Mouse (Mus musculus) retina, embryonic 14.5 days (tissue): ENCODE results near the gene Ccr8.

Source experiments
- DNase-seq: peaks from one replicate; pipeline ENCODE4 v3.0.0-alpha.2; 2015; ENCODE audit warnings: low spot score

Gene Ccr8

DNA sequence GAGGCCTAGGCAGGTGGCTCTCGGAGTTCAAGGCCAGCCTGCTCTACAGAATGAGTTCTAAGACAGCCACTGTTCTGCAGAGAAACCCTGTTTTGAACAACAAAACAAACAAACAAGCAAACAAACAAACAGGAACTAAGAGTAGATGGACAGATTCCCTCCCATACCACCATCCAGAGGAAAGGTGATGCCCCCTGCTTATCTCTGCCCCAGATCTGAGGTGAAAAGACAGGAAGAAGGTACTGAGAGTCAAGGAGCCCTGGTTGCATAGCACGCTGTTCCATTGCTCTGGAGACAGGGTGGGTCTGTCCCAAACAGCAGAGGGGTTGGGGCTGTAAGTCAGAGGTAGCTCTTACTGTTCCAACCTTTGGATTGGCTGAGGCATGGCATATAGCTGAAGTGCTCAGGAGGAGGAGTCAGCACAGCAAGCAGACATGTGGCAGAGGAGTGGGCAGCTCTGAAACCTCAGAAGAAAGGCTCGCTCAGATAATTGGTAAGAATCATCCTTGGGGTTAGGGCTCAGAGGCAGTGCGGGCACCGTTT, at the start of gene Ccr8:
TSS of gene Ccr8 (plus strand) at position 419 of the 543 bp plus-strand sequence.
- DNase-seq, result no peak

DNA sequence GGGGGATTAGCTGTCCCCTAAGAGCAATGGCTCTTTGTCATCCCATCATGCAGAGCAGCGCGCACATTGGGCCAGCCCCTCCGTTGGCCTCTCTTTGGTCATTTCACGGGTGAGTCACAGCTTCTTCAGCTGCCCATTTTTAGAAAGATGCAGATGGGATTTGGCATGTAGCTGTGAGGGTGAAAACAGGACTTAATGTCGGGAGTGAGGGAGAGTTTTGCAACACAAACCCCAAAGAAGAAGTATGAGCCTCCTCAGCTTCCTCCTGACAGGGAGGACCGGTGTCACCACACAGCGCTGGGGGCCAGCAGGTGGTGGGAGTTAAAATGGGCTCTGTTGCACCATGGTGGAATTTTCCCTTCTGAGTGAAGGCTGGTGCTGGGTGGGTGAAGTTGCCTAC, 48.8 kb upstream of the Ccr8 start:
- no peak for DNase-seq

DNA sequence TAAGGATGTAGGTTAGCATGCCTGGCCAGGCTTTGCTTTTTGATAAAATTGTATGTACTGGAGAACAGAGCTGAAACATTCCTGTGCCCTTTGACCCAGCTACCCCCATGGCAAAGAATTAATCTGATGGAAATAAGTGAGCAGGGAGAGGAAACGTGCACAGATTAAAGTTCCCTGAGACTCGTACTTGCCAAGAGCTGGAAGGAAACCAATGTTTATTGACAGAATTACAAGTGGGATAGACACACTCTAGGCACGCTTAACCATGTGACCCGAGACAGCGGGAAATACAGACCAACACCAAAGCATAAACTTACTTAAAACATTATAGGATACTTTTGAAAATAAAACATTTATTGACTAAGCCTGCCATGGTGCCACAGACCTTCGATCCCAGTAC, 43.4 kb upstream of the Ccr8 start:
- DNase-seq, result no peak

DNA sequence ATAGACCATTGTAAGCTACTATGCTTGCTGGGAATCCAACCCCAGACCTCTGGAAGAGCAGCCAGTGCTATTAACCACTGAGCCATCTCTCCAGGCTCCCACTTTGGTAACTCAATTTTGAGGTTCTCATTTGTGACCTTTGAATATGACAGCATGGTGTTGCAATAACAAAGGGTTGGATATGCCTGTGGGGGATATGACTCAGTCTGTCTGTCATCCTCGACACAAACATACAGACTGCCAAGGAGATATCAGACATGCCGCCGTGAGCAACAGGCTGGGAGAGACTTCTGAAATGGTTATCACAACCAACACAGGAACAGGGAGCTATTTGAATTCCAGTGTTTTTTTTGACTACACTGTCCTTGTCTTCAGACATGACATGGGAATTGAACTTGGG, 42.5 kb upstream of the Ccr8 start:
- DNase-seq, result no peak

DNA sequence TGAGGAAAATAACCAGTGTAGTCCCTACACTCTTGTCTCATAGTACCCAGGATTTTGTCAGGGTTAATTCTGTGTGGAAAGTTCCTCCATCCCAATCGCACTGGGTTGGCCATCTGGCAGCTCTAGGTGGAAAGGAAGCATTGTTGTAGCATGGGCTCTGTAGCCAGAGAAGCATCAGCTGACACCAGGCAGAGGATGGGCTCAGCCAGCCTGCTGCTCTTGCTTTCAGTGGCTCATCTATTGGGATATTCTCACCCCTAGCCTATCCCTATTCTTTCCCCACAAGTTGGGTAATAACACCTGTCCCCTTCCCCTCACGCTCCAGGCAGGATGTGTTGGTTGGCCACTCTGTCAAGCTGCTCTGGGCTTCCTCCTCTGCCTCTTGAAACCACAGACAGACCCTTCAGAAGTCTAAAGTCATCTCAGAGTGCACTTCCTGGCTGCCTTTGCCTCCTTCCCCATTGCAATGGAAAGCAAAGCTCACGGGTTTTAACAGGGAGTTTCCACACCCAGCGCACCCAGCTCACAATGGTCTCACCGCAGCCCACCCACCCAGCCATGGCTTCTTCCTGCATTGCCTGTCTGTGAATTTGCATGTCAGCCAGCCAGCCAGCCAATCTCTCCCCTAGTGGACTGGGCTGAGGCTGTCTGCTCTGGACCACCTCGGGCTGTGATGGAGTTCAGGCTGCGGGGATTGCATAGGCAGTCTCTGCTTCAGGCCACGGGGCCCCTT, 37.2 kb upstream of the Ccr8 start:
- peak; percentile 51 for DNase-seq

DNA sequence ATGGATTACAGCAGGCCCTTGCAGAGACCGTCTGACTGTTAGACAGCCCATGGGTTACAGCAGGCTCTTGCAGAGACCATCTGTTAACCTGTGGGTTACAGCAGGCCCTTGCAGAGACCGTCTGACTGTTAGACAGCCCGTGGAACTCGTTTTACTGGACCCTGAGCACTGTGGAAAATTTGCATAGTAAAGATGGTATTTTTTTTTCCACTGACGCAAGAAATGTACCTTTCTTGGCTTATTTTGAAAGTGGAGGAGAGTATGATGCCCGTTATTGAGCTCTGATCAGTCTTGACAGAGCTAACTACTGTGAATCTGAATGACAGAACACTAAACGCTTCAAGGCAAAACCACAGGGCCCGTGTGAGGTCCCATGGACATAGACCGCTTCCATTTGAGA, 35.7 kb upstream of the Ccr8 start:
- DNase-seq, result no peak

DNA sequence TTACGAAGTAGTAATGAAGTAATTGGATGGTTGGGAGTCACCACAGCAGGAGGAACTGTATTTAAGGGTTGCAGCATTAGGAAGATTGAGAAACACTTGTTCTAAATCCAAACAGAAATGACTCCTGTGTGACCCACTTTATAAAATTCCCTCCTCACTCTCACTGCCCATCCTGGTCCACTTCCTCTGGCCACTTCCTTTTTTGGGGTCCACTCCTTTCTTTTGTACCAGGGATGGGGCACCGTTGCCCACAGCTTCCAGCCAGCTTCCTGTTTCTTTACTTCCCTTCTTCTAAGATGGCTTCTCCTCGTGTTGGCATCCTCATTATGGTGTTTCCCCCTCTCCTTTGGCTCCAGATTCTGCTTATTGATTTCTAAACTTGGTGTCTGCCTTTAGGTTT, 33.2 kb upstream of the Ccr8 start:
- no peak for DNase-seq

DNA sequence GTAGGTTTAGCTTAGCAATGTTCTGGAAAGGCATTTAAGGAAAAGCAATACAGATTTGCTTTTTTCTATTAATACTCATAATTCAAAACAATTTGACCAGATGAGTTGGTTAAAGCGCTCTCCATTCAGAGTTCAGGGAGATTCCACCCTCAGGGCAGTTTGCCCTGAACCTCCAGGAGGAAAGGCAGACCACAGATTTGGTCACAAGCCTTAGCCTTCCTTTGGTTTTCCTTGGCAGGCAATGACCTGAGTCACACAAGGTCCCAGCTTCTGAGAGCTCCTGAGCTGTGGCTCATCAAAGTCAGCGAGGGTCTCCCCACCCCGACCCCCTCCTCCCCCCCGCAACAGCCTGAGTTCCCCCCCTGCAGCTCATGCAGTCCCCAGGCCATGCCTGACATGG, 27.6 kb upstream of the Ccr8 start:
- DNase-seq, result no peak

DNA sequence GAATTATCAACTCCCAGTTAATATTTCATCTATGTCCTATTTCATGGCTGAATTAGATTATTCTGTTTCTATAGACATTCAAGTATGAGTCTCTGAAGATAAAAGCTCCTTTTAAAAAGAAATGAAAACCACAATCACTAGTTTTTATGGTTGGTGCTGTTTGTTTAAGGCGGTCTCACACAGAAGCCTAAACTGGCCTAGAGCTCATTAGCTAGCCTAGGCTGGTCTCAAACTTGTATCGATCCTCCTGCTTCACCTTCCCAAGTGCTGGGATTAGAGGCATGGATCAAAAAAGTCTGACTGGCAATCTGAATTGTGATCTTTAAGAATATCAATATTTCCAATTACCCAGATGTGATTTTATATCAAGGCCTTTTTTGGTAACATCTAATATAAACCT, 24.3 kb upstream of the Ccr8 start:
- DNase-seq, result no peak

DNA sequence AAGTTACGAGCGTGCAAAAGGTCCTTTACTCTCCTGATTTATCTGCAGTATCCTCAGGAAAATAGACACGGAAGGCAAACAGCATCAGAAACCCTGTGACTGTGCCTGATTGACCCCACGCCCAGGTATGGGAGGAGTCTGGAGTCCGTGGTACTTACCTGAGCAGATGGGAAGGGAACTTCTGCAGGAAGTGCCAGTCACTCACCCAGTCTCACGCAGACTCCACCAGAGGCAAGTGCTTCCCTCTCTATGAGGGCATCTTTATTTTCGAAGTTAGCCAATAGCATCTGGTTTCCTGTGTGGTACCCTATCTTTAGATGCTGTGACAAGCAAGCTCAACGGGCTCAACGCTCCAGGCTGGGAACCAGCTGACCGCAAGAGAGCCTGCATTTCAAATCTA, 23.9 kb upstream of the Ccr8 start:
- DNase-seq, result no peak

DNA sequence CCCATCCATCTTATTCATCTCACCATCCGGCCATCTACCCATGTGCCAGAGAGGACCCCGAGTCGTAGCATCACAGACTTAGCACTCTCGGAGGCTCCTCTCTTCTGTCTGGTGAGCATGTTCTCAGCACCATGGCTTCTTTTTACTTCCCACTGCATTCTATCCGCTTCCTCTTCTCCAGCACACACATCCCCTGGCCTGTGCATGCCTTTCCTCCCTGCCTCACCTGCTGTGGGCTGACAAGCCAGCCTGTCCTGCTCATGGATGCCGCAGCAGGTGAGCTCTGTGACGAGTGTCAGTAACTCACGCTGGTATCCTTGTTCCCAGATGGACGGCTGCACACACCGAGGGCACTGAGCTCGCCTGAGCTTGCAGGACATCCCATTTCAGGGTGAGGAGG, 22.1 kb upstream of the Ccr8 start, which contains the start of gene Cx3cr1:
TSS of gene Cx3cr1 (minus strand) at position 101 of the 400 bp plus-strand sequence.
- DNase-seq, result no peak

DNA sequence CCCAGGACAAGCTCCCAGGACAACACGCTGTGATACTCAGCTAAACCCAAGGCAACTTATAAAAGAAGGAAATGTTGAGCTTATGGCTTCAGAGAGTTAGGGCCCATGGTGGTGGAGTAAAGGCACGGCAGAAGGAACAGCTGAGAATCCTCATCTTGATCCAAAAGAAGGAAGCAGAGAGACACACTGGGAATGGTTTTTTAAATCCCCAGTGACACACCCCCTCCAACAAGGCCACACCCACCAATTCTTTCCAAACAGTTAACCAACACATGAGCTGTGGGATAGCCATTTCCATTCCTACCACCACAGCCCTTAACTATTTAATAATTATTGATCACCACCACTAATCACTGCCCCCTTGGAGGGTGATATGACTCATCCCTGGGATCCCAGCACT, 20.7 kb upstream of the Ccr8 start:
- DNase-seq, result no peak

DNA sequence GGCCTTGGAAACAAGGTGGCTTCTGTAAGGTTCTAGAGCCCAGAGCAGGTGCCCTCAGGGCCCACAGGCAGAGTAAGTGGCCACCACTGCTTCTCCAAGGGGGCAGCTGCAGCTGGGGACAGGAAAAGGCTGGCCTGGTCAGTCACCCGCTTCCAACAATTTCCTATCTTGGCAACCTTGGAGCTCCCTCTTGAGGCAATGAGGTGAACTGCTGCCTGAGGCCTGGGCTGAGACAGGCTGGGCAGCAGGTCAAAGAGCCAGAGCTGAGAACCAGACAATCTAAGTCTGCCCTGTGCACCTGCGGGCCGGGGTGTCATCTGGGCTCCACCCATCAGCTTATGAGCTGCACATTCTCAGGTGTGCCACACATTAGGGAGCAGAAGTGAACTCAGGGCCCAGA, 18.7 kb upstream of the Ccr8 start:
- DNase-seq, result peak; percentile 91

DNA sequence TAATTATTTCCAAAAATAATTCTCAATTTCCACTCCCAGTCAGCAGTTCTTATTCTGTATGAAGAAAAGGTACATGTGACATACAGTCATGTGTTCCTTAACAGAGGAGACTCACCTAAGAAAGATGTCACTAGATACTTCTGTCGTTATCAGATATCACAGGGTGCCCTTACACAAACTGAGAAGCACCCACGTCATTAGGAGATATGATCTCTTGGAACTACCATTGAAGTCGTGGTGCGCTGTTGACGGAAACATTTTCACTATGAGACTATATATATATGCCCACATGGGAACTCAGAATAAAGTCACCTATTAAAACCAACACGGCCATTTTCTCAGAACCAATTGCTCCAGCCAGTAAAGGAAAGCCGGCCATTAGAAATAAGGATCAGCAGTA, 17.4 kb upstream of the Ccr8 start:
- DNase-seq, result no peak

DNA sequence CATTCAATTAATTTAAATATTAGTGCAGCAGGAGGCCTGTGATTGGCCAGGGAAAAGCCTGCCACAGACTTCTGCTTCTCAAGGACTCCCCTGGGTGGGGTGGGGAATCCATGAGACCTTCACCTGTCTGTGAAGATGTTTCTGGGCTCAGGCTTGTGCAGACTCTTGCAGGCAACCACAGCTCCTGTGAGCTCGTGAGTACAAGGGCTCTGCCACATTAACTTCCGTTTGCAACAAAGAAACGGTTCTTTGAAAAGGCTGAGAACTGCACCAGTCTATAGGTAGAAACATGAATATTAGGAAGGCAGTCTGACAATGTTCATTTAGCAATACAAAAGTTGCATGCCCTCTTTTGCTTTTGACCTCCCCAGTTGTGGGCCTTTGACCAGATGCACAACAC, 13.7 kb upstream of the Ccr8 start:
- DNase-seq, result no peak

DNA sequence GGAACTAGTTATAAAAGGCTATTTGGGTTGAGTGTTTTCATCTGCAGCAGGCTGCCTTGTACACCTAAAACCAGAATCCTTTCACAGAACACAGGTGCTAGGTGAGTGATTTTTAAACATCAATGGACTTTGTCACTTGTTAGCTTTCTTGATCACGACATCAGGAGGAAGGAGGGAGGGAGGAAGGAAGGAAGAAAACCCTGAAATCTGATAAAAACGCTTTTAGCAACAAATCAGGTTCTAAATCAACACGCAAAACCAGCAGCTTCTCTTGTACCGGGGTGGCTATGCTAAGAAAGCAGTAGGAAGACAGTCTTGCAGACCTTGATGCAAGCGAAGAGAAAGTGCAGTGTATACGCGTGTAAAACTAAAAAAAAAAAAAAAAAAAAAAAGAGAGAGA, 12.0 kb upstream of the Ccr8 start:
- no peak for DNase-seq

DNA sequence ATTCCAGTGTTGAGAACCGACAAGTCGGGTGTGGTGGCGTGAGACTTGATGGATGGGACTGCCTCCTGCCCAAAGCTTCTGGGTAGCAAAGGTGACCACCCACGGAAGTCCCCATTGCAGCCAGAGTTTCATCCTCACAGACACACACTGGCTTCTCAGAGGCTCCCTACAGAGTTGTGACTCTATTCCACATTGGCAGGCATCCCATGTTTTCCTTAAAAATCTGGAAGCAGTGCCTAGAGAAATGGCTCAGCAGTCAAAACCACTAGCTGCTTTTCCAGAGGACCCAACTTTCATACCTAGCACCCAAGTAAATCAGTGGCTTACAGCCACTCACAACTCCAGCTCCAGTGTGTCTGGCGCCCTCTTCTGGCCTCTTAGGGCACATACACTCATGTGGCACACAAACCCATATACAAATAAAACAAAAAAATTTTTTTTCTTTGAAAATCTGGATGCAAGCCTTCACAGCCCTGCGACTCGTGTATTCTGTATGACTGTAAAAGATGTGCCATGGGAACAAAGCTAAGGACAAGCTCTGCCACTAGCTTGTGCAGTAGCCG, 11.3 kb upstream of the Ccr8 start:
- no peak for DNase-seq

DNA sequence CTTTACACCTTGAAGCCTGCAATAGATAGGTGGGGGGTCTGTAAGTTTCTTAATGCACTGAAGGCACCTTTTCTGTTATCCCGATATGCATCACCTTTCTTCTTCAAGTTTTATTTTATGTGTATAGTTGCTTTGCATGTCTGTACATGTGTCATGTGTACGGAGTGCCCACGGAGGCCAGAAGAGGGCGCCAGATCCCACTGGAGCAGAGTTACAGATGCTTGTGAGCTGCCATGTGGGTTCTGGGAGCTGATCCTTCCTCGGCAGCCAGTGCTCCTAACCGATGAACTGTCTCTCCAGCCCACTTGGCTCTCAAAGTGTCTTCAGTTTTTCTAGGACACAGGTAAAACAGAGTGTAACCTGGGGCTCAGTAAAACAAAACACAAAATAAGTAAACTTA, 10.7 kb upstream of the Ccr8 start:
- DNase-seq, result no peak

DNA sequence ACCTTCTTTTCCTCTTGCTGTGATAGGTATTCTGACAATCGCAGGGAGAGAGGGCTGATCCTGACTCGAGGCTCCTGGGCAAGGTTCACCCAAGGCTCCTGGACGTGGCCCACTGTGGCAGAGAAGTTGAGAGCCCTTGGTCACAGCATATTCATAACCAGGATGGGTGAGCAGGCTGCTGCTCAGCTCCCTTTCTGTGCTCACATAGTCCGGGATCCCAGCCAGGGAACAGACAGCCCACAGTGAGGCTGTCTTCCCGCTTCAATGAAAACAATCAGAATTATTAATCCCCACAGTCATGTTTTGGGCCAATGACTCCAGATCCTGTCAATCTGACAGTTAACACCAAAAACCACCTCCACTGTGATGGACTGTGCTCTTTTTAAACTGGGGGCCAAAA, 9.9 kb upstream of the Ccr8 start:
- no peak for DNase-seq

DNA sequence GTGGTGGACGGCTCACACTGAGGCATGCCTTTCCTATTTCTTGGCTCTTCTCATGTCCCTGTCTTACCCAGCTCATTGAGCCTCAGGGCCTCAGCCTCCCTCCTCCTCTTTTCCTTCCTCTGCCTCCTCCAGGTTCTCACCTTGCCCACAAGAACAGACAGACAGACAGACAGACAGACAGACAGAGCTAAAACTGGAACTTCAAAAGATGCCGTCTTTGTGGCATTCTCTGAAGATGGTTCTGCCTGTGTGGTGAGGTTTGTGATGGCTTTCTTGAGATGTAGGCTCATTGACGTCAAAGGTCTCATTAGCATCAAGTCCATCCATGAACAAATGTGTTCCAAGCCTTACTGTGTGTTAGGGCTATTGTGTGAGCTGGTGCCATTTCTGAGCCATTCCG, 9.2 kb upstream of the Ccr8 start:
- no peak for DNase-seq

DNA sequence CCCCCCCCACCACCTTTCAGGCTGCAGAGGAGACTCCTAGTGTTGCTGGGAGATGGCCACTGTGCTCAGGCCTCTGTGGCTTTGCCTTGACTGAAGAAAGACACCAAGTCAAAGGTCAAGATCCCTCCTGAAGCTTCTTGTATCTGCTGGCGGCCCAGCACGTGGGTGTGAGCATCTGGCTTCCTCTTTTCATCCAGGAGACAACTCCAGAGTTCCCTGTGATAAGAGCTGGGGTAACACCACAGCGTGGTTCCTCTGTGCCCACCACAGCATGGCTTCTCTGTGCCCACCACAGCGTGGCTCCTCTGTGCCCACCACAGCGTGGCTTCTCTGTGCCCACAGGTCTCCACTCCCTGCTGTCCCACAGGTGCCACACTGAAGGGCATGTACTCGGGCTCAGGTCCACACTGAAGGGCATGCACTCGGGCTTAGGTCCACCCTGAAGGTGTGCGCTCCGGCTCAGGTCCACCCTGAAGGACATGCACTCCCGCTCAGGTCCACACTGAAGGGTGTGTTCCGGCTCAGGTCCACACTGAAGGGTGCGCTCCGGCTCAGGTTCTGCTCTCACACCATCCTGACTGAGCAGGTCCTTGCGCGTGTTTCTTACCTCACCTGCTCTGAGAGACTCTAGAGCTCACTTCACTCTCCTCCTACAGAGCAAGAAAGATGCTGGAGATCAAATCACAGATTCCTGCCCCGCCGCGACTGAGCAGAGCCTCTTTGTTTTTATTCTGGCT, 8.6 kb upstream of the Ccr8 start:
- no peak for DNase-seq

DNA sequence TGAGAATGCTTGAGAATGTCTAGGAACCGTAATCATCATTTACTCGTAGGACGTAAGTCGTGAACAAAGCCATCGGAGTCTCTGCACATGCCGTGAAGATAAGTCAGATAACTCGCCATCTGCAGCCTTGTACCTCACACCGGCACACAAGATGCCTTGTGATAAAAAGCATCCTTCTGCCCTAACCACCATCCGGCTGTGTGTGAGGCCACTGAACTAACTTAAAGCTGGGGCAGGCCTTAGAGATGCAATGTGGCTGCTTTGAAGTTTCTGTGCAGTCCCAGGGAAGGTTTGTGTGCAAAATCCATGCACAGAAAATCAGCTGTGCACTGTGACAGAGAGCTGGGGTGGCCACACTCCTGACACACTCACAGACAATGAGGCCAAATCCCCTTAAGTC, 7.5 kb upstream of the Ccr8 start:
- DNase-seq, result no peak

DNA sequence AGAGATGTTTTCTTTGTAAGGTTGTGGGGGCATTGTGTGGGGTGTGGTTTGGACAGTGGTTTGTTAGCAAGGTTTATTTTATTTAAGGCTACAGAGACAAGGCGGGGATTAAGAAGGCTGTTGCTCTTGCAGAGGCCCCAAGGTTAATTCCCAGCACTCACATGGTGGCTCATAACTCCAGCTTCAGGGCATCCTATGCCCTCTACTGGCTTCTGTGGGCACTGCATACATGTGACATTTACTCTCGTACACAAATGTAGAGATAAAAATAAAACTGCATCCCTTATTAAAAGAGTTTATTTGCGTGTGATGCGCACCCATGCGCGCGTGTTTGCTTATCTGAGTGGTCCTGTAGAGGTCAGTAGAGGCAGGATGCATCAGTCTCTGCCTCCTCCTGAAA, 2.8 kb upstream of the Ccr8 start:
- no peak for DNase-seq
